Mouse (Mus musculus) kidney, postnatal 10 days (tissue): ENCODE data around the gene Lpp.

ENCODE experiments used
- DNase-seq: peaks from one replicate; pipeline ENCODE4 v3.0.0; 2021; ENCODE audit warnings: mixed read lengths

The Lpp gene

DNA sequence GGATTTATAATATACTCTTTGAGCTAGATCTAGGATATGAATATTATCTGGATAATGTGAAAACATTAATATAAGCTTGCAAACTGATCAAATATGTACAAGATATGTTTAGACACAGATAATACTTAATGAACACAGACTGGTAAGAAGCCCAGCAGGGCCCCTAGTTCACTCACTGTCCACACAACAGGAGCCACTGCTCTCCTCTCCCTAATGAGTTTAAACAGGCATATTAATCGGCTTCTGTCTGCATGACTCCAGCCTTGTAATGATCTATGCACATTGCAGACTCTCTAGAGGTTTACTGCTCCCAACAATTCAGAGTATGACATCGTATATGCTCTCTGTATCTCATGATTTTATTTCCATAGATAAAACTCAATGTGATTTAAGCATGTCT is 243.6 kb downstream of the Lpp start:
- DNase-seq, result no peak

DNA sequence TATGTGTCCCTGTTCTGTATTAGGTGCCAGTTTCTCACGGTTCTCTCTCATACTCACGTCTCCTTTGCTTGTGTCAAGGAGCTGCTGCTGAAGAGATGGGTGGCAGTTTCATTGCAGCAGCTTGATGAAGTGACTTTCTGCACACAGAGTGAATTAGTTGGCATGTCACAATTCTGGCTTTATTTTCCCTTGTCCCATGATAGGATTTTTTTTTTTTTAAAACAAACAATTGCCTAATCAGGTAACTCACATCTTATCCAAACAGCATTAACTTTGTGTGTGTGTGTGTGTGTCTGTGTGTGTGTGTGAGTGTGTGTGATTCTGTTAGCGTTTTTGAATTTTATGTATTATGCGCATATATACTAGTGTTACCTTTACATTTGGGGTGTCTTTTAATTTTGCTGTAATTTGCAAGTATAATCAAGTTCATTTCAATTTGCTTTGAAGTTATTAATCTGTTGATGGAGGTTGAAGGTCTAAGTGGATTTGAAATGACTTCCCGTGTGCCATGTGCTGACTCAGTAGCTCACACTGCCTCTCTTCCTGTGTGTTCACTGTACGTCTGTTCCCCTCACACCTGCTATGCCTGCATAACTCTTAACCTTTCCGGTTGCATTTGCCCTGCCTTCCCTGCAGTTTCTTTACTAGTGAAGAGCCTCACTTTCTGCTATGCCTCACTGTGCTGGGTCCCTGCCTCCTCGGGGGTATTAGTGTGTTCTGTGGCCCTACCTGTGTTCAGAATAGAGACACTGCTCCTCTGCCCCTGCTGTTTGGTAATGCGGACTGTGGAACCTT is 247.9 kb downstream of the Lpp start:
- DNase-seq, result no peak

DNA sequence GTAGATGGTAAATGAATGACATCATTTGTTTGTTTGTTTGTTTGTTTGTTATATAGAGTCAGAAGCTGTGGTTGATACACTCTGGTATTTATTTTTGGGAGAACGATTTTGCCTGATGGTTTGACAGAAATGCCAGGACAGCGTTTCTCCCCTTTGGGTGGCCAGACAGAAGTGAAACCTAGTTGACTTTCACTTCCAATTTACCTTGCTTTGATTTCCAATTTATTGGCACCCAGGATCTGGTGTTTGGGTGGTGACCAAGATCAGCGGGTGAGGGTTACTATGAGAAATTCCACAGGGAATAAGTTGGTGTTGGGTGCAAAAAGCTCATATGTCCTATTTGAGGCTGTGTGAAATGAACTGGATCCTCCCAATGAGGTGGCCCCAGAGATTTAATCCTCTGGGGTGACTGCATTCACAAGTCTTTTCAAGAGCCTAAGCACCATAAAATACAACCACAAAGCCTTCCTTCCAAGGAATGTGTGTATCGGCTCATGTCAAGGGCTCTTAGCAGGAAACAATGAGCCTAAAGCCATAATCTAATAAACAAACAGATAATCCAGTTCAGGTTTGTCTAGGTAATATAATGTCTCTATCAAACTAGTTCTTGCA is 249.8 kb downstream of the Lpp start:
- DNase-seq, result no peak

DNA sequence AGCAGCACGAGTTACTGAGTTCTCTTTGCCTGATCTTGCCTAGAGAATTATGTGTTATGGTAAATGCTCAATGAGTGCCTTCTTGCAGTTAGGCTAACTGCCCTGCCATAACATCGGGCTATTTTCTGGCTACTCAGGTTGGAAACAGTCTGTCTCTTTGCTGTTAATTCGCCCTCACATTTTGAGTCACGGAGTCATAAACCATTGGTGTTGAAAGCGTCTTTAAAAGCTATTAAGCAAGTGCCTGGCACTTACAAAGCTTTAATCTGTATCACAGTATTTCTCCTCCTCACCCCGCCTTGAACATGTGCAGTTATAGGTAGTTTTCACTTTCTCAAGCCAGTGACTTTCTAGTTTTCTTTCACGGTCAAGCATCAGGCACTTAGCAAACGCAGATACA is 250.8 kb downstream of the Lpp start:
- DNase-seq, result no peak

DNA sequence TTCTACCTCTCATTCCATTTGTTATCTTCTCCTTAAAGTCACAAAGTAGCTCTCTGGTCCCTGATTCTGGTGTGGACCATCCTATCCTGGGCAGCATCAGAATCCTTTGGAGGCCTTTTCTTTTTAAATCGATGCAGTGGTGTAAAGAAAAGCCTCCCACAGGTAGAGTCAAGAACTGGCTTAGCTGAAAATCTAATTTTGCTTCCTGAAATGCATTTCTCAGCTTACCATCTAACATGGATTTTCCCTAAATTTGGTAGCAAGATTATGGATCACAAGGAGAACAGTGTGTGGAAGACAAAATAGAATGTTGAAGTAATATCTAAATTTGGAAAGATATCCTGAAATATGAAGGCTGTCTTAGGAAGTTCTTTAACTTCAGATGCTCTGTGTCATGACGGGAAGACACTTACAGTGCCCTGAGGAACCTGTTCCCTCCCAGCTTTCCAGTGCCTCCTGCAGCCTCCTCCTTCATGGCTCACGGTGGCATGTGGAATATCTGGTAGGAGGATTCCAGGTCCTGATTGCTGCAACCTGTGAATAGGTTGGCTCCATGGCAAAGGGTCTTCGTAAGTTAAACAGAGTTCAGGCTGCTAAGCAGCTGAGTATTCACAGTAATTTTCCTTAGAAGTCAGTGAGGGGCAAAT is 251.6 kb downstream of the Lpp start:
- no peak for DNase-seq

DNA sequence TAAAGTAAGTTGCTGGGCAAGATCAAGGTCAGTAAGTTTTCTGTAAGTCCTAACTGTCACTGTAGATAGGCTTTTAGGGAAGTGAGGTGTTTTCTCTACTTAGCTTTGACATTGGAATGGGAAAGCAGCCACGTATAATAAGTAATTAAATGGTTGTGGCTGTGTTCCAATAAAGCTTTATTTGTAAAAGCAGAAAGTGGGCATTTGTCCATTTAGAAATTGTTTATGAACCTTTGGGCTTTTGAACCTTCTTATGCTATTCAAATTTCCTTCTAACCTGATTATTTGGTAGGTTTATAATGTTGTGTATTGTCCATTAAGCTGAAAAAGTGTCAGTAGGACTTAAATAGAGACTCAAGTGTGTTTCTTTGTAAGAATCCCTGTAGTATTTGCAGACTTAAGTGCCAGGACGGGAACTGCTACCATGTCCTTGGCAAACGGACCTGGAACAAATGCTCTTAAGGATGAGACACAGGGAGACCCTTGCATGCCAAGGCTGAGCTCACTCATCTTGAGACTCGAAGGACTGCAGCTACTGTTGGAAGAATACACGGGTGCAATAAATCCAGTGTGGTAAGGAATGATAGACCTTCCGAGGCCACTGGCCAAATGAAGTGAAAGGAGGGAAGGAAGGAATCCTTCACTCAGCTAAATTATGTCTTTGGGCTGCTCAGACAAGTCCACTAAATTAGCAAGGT is 252.7 kb downstream of the Lpp start:
- no peak for DNase-seq

DNA sequence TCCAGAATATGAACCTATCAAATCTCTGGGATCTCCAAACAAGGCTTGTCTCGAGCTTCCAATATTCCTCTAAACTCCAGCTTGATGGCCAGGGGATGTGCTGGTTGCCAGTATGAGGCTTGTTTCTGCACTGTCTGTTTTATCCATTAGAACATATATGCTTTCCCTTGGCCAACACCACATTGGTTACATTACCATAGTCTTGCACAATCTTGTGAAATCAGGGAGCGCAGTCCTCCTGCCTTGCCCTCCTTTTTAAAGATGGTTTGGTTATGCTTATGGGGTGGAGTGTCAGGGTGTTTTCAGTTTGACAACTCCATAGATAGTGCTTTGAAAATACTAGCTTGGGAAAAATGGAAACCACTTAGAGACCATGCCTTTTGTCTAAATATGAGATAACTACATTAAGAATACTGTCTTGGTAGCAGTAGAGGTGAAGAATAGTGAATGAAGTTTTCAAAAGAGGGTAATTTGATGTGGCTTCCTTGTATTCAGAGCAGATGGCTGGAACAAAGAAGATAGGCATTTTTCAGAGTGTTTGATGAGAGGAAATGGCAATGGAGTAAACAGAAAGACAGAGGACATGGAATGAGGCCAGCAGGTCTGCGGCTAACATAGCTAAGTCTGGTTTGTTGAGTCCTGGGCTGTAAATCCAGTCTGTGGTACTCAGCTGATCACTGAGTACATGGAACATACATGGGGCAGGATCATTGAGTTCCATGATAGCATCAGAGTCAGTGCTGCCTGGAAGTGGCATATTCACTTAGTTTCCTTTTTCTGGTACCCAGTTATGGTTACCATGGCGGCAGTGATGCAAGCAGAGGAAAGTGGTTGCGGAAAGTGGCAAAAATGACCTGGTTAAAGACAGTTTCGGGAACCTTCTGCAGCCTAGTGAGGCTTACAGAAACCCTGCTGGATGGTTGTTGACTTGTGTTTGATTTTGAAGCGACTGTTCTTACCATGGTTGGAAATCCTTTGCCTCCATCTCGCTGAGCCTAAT is 258.6 kb downstream of the Lpp start:
- DNase-seq, result no peak

DNA sequence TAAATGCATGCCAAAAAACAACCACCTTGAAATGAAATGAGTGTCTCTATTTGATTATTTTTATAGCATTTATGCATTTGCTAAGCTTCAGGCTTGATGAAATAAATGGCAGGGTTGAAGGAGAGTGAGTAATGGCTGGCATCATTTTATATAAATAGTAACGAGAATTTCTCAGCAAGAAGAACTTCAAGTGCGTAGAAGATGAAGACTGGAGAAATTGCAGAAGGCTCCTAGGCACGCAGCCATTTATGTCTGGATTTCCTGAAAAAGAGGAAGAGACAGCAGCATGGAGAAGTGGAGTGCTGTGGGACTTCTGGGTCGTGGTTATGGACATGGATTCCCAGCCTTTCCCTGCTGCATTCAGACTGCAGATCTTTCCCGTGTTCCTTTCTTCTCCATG is 259.7 kb downstream of the Lpp start:
- no peak for DNase-seq

DNA sequence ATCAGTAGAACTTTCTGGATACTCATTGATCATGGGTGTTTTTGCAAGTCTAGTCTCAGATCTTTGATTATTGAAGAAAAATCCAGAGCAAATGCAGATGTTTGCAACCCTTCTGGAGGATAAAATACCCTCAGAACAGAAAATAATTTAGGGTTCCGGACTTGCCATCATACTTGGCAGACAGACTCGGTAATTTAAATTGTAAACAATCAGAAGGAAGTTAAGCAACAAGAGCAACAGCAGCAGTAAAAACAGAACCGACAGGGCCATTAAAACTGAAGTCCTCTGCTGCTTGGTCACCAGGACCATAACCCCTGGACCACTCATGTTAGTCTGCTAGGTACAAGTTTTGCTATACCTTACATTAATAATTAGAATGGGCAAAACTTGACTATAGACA is 261.8 kb downstream of the Lpp start:
- no peak for DNase-seq

DNA sequence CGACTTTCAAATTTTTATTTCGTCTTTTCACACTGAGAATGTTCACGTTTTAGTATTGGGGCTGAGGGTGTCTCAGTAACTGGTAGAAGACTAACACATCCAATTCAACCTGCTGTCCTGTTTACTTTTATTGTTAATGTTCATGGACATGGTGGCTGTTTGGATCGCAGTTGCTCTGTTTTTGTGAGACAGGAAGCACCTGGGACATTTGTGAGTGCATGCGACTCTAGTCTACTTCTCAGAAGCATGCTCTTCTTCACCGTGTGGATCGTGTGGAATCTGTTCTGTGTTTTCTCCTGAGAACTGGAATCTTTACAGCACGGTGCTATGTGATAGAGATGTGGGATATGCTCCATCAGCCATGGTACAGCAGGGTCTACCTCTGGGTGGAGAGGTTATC is 262.7 kb downstream of the Lpp start:
- no peak for DNase-seq

DNA sequence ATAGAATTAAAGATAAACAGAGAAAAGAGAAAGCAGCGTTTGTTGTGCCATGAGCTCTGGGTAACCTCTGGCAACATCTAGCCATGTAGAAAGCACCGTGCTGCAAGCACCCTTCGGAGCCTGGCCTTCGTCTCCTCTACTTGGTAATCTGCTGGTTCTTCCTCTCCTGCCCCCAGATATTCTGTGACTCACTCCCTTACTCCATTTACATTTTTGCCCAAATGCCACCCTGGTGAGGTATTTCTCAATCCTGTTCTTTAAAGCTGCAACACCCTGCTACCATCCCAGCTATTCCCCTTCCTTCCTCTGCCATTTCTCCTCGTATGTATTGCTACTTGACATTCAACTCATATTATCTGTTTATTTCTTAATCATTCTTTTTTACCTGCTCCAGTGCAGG is 263.4 kb downstream of the Lpp start:
- DNase-seq, result no peak

DNA sequence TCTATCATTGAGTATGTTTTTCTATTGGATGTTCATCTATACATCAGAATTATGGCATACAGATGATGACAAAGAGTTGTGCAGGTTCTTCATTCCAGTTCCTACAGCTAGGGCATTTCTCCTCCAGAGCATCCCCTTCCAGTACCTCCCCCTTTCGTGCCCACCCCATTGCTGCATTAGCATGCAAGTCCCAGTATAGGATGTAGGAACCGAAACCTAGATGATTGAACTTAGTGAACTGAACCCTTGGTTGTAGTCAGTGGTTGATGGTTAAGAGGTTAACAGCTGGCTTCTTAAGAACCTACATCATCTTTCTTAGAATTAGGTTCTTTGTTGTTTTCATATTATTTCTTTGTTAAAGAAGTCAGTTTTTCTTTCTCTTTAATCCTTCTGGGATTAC is 265.7 kb downstream of the Lpp start:
- DNase-seq, result no peak

DNA sequence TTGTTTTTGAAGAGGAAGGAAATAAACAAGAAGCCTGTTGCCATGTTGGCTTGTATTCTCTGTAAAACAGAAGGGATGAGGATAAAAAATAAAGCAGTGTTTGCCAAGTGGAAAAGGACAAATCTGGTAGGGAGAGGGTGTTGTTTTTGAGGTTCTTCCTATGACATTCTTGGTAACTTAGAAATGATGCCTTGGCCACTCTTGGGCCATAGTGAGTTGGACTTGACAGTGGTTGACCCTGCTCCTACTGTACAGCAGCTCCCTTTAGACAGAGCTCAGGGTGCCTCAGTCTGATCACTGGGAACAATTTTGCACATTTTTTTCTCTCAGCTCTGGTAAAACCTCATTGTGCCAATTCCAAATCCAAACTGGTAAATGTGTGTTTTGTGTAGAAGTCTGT is 270.8 kb downstream of the Lpp start:
- no peak for DNase-seq

DNA sequence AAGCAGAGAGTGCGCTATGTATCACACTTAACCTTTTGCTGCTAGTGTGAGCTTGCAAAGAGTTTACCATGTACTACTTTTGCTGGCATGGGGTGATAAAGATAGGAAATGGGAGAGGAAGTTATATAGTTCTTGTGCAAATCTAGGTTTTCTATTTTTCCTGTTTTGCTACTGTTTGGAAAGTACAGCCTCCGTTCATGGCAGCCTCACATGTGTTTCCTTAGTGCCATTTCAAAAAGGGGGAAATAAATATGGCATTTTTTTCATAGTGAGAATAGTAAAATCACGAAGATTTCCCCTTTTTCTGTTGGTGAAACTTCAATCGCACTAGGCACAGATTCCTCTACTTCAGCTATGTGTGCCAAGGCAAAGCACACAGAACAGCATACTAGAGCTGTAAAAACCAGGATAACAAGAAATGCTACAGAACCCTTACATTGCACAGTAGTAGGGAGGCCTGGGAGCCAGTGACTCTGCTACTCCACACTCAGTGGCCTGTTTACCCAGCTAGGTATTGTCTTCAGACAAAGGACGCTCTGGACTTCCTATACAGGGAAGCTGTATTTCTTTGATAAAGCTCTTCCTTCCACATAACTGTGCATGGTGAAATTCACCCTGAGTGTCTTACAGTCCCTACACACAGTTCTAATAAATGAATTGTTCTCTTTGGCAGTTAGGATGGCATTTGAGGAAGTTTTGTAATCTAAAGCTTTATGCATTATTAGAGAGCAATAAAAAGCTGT is 276.6 kb downstream of the Lpp start:
- no peak for DNase-seq

DNA sequence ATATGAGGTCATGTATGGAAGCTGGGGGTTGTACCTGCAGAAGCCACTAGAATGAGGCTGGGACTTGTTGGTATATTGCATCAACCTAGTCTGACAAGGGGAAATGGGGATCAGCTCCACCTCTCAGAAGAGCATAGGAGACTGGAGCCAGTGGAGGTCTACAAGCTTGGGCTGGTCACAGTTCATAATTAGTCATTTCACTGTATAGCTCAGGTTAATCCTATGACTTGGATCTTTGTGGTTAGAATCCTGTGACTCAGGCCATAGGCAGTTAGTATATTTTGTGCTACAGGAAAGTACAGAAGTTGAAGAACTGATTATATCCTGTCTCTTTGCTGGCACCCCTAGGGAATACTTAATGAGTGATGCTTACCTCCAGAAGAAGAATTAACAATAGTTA is 285.6 kb downstream of the Lpp start:
- no peak for DNase-seq

DNA sequence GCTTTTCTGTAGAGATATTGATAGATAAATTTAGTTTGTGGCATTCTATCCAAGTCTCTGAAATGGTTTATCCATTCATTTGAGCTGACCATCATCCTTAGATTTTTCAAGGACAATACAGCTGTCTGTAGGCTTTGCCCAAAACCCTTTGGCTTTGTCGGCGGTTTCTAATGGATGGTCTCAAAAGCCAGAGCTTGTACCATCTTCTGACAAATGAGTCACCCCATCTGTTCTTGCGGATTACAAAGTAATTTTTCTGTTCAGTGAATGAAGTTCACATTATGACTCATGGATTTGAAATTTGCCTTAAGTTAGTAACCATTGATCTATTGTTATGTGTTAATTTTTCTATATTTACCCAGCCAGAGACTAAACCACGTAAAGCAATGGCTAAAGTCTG is 301.8 kb downstream of the Lpp start:
- no peak for DNase-seq

DNA sequence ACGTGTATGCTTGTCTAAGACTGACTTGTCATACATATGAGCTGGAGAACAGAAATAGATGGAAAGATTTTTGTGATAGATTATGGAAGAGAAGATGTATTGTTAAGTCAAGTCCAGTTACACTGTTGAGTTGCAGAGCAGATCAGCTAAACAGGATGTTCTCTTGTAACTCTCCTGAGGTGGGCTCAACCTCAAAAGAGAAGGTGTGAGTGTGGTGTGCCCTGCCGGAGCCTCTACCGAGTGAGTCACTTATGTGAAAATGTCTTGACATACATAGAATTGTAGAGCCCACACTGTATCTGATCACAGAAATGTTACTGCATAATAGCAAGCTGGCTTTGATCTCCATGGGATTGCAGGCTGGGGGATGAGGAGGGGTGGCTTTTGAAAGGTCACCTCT is 310.9 kb downstream of the Lpp start:
- DNase-seq, result no peak

DNA sequence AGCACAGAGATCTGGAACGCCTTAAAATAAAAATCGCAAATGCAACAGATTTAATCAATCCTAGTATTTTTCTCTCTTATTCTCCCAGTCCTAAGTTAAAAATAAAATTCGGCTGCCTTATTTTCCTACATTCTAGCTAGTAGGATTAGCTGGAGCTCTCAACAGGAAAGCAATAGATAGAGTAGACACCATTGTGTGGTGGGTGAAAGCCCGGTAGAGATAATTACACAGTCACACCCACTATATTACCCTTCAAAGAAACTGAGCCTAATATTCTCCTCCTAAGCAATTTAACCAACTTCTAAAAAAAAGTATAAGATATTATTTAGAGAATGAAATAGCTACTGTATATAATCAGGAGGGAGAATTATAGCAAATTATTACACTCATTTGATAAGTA is 330.3 kb downstream of the Lpp start:
- DNase-seq, result no peak

DNA sequence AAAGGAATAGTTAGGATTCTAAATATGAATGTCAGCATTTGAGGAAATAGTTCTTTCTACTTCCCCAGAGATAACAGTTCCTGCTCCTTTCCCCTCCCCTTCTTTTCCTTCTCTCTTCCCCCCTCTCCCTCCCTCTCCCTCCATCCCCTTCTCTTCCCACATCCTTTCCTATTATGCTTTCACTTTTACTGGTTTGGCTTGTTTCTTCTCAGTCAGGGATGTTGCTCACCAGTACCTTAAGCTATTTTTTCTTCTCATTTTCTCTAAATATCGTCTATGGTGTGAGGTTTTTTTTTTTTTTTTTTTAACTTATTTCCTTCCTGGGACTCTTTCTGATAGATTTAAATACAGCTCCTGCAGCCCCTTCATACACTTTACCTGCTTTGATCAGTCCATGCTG is 339.4 kb downstream of the Lpp start:
- no peak for DNase-seq

DNA sequence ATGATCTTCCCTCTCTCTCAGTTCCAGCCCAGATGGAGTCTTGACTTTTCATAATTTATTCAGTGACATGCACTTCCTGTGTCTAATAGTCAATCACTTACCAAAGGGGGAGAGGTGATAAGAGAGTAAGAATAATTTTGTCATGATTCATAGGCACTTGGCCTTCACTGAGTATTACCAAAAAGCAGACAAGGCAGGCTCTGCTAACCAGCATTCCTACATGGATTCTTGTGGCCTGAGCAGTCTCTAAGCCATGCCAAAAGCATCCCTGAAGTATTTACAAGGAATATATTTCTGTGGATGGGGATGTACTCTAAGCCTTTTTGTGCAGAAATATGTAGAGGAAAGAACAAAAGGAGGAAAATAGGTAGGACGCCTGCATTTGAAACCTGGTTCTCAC is 340.0 kb downstream of the Lpp start:
- no peak for DNase-seq

DNA sequence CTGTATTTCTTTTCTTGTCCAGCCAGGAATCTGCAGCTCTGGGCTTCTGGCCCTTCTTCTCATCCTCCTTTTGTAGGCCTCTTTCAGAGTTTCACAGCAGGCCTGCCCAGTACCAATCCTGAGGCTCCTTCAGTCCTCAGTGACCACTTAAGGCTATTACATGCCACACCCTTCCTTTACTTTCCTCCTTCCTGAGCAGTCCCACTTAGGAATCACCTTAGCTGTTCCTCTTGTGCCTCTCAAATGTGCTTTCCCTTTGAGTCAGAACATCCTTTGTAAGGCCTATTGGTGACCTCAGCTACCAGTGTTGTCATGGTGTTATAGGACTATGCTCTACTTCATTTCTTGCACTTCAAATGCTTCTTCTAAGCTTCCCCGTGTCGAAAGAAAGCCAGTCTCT is 342.4 kb downstream of the Lpp start:
- no peak for DNase-seq
